Mouse (Mus musculus): Measurements from ENCODE around the gene Efcc1.
"Not testable (repeated sequence)": the region's sequence is repeated elsewhere in the genome, so short reads cannot be mapped to it uniquely, and the experiment has no call there.

Efcc1 gene

DNA sequence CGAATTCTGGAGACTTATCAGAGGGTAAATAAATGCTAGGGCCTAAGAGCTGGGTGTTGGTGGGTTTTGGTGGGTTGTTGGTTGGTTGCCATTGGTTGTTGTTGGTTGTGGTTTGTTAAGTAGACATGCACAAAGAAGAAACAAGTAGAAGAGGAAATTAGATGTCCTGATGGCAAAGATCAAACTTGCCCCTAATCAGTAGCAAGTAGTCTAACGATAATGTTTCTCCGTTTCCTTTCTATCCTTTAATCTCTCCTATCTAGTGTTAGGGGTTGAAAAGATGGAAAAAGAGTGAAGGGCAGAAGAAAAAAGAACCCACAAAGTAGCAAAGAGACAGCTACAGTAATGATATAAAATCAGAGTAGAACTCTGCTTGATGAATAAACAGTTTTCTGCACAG, 14.0 kb downstream of the Efcc1 start:
- in situ Hi-C loops (cut with MboI, MseI) = no loop called here

DNA sequence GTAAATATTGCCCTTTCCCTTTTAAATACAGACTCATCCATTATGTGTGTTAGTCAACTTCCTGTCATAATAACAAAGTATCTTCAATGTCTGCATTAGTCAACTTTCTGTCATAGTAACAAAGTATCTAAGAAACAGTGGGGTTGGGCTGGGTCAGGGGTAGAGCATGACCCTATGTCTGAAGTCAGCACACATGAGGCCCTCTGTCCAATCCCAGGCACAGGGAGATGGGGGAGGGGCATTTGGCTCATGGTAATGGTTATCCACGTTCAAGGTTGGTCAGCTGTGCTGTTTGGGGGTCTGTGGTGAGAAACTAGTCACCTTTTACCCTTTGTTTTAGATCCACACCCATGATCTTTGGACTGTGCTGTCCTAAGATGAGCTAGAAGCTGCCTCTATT, 14.6 kb downstream of the Efcc1 start:
- in situ Hi-C loops (cut with MboI, MseI) = no loop called here

DNA sequence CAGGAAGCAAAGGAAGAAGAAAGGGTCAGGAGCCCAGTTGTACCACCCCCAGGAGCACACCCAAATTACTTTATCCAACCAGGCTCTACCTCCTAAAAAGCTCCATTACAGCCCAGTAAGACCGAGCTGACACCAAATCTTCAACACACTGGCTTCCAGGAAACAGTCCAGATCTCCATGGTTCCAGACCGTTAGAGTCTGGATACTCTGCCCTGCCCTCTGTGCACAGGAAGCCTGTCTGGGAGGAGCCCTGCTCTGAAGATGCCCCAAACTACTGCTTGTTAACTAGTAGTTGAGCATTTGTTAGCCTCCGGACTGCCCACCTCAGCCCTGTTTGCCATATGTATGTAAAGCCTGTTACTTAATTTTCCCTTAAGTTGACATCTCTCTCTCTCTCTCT, 15.4 kb downstream of the Efcc1 start:
- in situ Hi-C loops (cut with MboI, MseI) = no loop called here

DNA sequence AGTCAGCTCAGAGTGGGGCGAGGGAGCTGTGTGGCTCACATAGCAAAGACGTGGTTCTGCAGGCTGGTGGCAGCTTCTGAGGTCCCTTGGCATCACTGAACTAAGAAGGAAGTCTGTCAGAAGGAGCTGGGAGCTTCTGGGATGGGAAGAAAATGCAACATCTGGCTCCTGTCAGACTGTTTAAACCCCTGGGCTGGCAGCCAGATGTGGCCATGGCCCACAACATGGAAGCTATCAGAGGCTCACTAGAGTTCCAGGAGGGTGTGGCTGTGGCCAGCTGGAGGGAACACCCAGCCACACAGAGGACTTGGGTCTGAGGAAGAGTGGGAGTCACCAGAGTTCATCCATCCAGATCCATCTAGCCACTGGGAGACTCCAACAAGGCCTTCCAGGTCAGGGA, 16.2 kb downstream of the Efcc1 start:
- in situ Hi-C loops (cut with MboI, MseI) = no loop called here

DNA sequence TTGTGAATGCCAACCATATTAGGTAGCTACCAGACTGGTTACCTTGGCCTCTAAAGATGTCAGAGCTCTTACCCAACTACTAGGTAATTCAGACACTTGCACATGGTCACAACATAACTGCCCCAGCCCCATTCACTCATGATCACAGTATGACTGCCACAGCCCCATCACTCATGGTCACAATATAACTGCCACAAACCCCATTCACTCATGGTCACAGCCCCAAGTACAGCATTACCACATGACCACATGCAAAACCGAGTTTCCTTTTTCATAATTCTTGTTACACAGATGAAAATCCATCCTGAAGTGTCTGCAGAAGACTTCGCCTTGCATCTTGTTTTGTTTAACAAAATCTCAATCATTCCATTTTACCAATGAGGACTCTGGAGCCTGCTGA, 17.4 kb downstream of the Efcc1 start:
- in situ Hi-C loops (cut with MboI, MseI) = no loop called here

DNA sequence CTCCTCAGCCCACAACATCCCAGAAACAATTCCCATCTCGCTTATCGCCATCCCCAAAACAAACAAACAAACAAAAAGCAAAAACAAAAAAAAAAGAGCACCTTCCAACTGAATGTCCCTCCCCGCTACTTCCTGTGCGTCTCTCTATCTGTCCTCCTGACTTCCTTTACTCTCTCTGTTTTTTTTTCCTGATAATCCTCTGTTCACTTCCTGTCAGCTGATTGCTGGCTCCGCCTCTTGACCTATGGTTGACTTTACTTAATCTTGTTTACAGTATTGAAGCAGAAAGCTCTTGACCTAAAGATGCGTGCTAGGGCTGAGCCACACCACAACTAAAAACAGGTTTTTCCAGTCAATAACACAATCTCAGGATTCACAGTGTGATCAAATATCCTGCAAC, 17.9 kb downstream of the Efcc1 start:
- in situ Hi-C loops (cut with MboI, MseI) = no loop called here

DNA sequence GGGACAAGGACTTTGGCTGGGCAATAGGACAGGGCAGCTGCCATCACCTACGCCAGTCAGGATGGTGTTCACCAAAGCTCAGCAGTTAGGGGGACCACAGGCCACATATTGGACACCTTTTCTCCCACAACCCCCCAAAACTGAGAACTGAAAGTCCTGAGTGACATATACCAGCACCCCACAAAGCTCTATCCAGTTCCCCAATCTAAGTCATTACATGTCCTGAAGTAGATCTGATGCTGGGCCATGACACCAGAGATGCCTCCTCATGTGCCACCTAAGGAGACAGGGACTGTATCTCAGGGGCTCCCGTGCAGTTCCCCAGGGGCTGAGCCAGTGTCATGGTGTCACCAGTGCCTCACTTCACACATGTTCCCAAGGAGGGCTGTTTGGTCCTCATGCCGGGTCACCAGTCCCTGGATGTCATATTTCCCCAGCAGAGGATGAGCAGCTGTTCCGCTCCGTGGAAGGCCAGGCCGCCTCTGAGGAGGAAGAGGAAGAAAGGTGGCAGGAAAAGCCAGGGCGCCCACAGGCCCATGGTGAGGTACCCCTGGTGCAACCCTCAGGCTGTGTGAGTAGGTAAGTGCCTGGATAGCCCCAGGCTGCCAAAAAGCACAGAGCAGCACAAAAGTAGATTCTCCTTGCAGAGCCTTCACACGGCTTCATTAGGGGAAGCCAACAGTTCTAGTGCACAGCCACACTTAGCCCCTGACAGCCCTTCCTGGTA, 19.7 kb downstream of the Efcc1 start:
- in situ Hi-C loops (cut with MboI, MseI) = no loop called here

DNA sequence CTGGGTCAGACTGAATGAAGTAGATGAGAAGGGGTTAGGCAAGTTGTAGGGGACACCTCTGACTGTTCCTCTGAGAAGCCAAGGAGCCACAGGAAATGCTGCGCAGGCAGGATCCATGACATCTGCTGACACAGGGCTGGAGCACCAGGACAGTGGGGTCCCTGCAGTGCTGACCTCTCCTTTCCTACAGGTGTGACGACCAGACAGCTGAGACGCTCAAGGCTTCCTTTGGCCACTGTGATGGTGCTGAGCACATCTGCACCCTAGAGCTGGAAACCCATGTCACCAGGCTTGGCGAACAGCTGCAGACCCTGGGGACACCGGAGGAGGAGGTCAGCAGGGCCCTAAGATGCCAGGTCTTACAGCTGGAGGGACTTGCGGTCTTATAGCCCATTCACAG, 20.9 kb downstream of the Efcc1 start:
- in situ Hi-C loops (cut with MboI, MseI) = no loop called here

DNA sequence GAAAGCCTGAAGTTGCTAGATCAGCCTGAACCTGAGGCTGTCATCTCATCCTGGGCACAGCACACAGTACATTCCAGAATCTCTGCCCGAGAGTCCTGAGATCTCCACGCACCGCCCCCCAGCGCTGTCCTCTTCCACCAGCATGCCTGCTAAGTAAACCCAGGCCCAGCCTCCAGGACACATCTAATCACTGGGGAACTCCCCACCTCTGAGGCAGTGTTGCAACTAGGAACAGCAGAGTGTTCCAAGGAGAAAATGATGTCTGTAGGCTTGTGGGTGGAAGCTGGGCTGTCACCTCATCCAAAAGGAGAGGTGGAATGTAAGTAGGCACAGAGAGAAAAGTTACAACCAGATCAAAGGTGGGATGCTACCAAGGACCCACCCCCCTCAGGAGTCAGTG, 24.5 kb downstream of the Efcc1 start:
- in situ Hi-C loops (cut with MboI, MseI) = no loop called here

DNA sequence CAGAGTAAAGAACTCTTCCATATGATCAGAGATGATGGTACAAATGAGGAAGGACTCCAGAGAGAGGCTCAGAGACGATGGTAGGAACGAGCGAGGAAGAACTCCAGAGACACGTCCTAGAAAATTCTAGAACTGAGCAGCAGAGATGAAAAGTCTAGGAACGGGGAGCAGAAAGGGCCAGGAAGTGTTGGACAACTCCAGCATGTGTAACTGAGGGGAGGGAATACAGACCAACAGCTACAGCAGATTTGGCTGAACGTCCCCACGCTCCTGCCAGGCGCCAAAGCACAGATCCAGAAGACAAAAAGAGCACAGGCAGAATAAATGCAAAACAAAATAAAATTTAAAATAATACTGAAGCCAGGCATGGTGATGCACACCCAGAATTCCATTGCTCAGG, 26.2 kb downstream of the Efcc1 start:
- in situ Hi-C loops (cut with MboI, MseI) = no loop called here

DNA sequence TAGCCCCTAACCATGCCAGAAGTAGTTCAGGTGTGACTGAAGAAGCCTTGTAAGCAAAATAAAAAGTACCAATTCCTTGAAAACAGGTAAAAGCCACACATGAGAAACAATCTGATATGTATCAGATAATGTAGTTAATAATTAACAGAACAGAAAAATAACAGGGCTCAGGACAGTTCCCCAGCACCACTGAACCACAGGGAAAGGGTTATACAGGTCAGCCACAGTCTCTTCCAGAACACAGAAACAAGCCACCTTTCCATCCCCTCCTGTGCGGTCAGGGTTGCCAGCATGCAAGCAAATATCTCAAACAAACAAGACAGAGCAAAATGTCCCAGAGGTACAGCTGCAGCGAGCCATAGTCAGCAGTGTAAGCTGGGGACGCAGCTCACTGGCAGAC, 28.7 kb downstream of the Efcc1 start:
- in situ Hi-C loops (cut with MboI, MseI) = no loop called here

DNA sequence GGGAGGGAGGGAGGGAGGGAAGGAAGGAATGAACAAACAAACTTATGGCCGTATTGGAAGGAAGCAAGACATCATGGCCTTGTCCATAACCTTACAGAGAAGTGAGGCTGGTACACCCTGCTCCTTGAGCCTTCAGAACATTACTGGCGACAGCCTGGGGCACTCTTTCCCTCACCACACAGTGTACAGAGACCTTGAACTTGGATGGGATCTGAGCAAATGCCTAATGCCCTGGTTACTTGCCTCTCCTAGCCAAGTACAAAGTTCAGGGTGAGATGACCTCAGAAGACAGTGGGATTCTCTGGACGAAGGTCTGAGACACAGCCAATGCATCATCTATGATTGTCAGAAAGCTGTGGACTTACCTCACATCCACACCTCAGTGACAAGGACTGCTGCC, 29.2 kb downstream of the Efcc1 start:
- in situ Hi-C loops (cut with MboI, MseI) = no loop called here

DNA sequence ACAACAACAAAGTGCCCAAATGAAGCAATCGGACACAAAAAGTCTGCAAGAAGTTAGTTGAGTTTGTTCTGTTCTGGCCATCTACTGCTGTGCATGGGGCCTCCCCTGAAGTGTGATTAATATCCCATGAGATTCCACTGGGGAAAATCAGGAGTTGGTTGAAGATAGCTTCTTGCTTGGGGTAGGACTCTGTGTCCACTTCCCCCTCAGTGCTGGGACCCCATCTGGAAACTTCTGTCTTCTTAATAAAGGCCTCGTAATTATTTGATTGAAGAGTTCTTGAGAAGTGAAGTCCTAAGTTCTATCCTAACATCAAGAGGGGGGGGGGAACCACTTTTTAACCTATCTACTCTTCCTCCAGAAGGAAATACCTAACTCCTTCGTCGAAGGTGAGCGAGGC, 31.5 kb downstream of the Efcc1 start:
- in situ Hi-C loops (cut with MboI, MseI) = no loop called here

DNA sequence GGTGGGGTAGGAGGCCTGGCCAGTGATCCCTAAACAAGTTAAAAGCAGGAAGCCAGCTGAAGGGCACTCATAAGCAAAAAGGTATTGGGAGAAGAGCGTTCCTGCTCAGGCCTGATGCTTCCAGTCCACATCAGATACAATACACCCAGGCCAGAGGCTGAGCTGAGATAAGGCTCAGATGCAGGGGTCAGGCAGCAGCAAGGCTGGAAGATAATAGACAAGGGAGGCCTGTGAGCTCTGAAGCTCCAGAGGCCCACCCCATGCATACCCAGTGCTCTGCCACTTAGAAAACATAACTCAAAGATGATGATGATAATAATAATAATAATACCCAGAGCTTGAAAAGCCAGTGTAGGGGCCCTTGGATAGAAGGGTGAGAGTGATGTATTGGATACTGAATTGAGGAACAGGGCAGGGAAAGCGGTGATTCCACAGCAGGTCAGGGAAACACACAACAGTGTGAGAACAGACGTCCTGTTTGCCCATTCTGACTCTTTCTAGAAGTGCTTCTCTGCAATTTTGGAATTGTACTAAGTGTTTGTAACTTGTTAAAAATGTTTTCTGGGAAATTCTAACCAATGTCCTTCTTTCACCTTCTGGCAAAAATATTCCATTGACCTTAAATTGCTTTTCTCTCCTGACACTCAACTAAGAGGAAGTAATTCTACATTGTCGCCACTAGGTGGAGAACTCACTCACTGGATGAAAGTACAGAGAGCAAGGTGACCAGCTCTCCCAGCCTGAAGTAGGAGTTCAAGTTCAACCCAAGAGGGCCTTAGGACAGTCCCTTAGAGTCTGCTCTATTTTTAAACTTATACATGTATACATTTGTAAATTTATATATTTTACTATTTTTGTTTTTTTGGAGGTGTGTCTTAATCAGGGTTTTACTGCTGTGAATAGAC, 33.0 kb downstream of the Efcc1 start:
- in situ Hi-C loops (cut with MboI, MseI) = no loop called here

DNA sequence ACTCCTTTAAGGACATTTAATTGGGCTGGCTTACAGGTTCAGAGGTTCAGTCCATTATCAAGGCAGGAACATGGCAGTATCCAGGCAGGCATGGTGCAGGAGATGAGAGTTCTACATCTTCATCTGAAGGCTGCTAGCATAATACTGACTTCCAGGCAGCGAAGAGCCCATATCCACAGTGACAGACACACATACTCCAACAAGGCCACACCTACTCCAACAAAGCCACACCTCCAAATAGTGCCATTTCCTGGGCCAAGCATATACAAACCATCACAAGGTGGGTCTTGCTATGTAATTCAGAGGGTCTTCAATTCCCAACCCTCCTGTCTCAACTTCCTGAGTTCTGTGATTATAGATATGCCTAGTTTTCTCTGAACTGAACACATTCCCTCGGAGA, 33.6 kb downstream of the Efcc1 start:
- in situ Hi-C loops (cut with MboI, MseI) = not testable (repeated sequence)

DNA sequence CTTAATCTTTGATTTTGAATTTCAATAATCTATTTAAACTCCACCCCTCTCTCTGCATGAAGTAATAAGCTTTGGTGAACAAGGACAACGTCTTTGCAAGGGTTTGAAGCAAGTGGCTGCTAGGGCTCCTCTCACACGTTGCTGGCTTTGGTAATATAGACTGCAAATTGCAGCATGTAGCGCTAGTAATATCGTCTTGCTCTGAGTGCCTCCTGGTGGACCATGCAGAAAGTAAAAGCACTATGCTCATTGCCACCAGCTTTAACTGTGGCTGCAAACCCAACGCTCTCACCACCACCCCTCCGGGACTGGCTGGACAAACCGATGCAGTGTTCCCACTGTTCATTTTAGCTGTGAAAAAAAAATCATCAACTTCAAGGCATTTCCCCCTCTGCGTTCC, 40.0 kb downstream of the Efcc1 start:
- in situ Hi-C loops (cut with MboI, MseI) = no loop called here

DNA sequence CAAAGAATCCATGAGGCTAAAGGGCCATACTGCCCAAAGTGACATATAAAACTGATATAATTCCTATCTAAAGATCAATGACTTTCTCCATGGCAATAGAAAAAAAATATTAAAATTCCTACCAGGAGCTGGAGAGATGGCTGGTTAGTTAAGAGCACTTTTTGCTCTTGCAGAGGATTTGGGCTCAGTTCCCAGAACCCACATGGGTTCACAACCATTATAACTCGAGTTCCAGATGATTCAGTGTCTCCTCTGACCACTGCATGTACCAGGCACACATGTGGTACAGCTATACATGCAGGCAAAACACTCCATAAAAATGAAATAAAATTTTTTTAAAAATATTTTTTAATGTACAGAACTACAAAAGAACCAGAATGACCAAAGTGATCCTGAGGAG, 43.8 kb downstream of the Efcc1 start:
- in situ Hi-C loops (cut with MboI, MseI) = no loop called here

DNA sequence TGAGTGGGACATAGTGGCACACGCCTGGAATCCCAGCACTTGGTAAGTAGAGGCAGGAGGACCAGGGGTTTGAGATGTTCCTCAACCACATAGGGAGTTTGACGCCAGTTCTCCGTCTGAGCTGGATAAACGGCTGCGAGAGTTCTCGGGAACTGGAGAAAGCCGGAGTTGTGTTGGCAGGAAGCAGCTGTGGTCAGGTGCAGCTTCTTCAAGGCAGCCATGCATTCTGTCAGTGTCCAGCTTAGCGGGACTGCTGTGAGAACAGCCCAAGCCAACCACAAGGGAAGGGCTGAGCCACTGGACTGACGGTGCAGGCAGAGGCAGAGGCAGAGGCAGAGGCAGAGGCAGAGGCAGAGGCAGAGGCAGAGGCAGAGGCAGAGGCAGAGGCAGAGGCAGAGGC, 44.2 kb downstream of the Efcc1 start:
- in situ Hi-C loops (cut with MboI, MseI) = no loop called here

DNA sequence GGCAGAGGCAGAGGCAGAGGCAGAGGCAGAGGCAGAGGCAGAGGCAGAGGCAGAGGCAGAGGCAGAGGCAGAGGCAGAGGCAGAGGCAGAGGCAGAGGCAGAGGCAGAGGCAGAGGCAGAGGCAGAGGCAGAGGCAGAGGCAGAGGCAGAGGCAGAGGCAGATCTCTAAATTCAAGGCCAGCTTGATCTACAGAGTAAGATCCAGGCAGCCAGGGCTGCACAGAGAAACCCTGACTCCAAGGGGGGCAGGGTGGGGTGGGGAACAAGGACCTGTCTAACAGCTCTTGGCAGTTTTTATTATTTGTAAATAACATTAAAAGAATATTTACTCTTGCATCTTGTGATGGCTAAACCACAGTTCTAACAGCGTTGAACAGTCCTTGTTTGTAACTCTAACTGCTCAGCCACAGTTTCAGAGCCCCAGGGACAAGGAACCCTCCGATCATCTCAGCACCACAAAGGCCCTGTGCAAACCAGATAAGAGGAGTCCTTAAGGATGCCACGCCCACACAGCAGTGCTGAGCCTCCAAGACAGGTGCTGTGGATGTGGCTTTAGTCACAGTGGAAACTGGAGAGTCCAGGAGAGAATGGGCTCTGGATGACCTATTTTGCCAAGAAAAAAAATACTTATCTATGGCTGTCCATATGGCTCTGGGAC, 45.0 kb downstream of the Efcc1 start:
- in situ Hi-C loops (cut with MboI, MseI) = no loop called here

DNA sequence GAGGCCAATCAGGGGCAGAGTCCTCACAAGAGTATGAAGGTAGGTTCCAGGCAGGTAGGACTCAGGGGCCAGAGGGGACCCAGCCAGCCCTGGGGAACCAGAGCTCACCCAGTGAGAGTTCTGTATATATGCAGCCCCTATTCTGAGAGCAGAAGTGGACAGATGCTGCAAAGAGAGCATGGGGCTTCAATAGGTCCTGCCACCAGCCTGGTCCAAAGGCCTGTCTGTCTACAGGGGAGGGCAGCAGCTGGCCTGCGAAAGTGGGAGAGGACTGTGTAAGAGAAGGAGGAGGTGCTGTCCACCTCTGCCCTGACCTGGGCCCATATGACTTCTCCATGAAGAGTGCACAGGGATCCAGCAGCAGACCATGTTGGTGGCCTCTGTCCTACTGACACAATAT, 46.0 kb downstream of the Efcc1 start:
- in situ Hi-C loops (cut with MboI, MseI) = no loop called here

DNA sequence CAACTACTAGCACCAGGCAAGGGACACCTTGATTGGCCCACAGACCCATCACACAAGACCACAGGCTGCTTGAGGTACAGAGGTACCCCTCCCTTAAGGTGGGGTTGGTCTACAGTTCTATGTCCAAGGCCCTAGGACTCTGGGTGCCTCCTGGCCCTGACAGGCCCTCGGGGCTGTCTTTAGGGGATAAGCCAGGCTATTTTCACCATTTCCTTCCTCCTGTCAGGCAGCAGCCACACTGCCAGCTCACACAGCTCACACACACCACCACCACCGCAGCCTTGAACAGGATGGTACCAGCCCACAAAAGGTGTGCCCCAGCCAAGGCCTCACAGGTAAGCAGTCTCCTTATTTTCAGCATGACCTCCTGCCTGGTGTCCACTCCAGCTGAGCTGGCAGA, 47.2 kb downstream of the Efcc1 start, which contains the start of gene Gp9:
Gene Gp9 (plus strand): TSS at position 231 of the 400 bp plus-strand sequence.
- in situ Hi-C loops (cut with MboI, MseI) = no loop called here

DNA sequence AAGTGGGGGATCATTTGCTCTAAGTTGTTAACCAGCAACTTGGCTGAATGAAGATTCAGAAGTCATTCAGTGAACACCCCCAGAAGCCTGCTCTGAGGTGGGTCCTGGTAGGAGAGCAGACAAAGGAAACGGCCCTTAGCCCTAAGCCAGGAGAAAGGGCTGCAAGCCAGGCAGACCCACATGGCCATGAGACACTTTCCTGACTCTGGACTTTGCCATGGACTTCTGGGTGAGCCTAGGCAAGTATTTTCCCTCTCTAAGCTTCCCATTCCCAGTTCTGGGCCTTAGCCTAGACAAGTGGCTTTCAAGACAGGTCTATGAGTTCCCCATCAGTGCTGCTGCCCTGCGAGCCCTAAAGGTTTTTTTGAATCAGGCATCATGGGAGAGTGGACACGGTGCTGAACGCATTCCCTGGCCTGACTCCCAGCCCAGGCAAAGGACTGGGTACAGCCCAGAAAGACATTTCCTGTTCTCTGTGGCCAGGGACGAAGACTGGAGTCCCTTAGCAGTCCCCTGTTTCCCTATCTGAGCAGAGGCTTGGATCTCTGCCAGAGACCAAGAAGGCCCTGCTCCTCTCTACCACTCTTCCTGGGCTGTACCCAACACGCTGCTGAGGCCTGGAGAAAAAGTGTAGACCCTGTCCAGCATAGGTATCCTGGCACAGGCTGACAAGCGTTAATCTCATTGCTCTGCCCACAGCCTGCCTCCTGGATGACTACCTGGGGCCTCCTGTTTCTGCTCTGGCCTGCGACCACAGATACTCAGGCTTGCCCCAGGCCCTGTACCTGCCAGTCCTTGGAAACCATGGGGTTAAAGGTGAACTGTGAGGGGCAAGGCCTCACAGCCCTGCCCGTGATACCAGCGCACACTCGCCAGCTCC, 47.9 kb downstream of the Efcc1 start:
- in situ Hi-C loops (cut with MboI, MseI) = no loop called here
